Mouse (Mus musculus) mature B cell (primary cell): ENCODE data around the gene Ripor2.

Experiments used
- in situ Hi-C: fragments of 300-500 bp; cut with MboI; formaldehyde crosslinking; loops from 2 replicates; pipeline ENCODE4 v1.14.3; 2019

The Ripor2 gene

DNA sequence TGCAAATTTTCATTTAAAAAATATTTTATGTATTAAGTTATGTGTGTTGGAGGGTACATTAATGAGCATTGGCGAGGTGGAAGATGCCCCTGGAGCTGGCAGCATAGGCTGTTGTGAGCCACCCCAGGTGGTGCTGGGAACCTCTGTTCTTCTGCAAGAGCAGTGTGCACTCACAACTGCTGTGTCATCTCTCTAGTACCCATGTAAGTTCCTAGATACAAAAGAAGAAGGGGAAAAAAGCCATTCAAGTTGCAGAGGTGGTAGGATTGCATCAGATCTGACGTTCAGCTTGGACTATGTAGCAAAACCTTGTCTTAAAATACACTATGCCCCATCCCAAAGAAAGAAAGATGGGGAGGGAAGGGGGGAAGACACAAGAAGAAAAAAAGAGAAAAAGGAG, 65.5 kb downstream of the Ripor2 start:
- in situ Hi-C loops = no loop called here

DNA sequence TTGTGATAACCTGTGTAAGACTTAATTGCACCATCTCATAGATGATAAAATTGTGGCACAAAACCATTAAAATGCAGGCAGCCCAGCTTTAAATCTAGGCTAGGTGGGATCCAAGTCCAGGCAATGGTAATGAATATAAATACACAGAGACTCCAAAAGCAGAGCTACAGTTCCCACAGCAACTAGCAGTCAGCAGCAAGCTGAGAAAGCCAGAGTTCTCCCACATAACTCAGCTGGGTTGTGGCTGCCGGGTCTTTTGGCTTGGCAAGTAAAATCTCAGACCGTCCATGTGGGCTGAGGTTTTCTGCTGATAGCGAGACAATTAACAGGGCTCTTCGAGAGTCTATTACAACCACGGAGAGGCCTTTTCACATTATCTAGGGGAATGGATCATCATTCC, 66.0 kb downstream of the Ripor2 start:
- in situ Hi-C loops = no loop called here

DNA sequence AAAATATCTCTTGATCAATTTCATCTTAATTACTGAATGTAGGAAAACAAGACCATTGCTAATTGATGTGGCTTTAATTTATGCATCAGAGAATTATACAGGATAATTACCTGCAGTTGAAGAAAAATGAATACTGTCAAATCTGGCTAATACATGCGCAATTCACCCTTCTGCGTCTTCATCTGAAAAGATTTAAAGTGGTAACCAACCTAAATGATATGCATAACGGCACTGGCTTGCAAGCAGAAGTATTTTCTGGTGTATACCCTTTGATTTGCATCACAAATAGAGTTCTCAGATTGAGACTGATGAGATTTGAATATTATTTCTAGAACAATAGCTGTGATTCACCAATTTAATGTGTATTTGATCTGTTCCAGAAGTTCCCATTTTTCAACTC, 66.7 kb downstream of the Ripor2 start:
- in situ Hi-C loops = no loop called here

DNA sequence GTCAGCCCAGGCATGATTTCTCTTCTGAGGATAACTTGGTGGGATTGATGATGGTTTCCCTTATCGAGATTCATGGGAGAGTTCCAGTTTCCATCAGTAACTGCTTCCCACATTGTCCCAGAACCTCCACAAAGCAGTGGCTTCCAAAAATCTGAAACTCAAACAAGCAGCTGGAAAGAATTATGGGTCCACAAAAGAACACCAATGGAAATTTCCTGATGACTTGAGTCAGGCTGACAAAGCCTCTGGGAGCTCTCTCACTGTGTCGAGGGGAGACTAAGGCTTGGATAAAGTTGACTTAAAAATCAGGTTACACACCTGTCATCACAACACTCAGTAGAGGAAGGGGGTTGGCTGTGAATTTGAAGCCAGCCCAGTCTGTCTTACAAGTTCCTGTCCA, 67.1 kb downstream of the Ripor2 start:
- in situ Hi-C loops = no loop called here

DNA sequence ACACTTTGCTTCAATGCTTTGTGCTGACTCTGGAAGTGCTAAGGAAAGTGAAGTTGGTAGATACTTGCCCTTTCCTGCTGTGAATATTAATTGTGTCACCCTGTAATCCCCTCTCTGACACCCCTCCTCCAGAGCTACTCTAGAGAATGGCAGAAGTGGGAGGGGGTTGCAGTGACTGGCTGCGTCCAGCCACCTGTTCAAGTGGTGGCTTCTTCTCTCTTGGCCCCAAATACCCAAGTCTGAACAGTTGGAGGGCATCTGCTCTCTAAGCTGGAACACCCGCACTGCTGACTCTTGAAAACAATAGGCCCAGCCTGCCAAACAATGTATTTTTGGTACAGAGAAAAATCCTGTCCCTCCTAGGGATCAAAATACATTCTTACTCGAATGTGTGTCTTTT, 69.0 kb downstream of the Ripor2 start:
- in situ Hi-C loops = no loop called here

DNA sequence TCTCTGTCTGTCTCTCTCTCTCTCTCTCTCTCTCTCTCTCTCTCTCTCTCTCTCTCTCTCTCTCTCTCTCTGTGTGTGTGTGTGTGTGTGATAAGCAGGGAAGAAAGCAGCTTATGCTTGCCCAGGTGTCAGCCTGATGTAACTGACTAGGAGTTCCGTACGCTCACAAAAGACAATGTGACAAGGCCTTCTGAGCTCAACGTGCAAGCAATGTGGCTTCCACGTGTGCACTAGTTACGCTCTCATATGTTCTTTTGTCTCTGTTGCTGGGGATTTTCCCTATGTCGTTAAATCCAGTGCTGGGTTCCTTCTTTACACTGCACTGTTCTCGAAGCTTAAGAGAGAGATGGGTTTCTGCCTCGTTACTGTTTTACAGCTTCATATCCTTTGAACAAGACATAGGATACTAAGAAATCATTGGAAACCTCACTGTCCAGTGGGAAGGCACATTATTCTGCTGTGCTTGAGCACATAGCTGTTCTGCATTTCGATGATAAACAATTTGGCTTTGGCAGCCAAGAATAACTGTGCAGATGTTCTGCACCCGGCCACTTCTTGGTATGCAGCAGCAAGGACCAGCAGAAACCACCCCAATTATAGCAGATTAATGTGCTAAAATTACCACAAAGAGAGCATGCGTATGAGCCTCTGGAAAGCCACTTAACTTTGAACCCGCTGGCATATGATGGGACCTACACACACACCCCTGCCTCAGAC, 73.1 kb downstream of the Ripor2 start:
- in situ Hi-C loops = no loop called here

DNA sequence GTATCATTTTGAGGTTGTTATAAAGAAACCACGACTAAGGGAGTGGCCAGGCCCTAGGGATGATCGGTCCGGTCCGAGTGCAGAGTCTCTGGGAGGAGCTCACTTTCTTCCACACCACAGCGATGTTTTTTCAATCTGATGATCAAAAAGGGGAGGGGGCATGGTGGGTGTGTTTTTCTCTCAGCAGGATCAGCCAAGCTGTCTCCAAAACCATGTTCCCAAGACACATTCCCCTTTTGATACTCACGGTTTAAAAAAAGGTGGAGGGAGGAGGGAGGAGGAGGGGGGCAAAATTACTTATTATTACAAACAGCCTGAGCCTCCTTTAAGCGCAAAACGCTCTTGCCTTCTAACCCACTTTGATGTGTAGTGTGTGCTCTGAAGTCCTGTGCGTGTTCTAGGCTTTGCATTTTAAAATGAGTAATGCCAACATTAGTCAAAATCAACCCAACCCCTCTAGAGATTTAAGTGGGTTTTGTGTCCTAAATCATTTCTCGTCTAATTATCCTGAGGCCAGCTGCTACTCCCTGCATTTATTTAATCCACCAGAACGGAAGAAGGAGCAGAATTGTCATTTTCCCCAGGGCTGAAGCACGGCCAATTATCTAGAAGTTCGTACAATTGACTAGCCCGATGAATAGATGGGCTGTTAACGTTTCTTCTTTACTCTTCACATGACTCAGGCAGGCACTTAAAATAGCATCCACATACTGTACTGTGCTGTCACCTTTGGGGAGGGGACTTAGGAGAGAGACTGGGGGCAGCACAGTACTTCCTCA, 74.9 kb downstream of the Ripor2 start:
- in situ Hi-C loops = no loop called here

DNA sequence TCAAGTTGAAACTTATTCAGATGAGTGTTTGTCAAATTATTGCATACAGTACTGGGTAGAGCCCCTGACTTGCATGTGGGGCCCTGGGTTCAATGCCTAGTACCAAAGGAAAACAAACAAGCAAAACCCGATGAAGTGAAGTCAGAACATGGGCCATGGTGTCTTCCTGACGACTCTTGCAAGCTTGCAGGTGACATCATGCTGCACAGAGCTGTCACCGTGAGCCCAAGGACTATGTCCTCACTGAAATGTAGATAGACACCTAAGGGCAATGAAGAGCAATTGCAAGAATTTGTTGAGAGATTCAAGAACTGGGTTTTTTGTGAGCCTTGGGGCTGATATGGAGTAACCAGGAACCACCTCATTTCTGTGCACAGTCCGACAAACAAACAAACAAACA, 84.8 kb downstream of the Ripor2 start:
- in situ Hi-C loops = no loop called here

DNA sequence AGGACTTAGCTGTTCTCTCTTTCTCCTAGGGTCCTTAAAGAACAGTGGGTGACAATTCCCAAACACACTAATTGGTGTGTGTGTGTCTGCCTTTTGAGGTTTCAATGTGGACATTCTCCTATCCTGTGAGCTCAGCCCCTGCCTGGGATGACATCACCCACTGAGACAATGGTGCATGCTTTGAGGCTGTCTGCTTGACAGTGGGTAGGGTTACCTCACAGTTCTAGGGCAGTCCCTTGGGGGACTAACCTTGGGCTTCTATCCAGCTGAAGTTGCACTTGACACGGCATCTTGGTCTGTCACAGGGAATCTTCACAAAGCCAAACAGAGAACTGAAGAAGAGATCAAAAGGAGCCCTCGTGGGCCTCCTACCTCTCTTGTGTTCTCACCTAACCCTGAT, 86.6 kb downstream of the Ripor2 start:
- in situ Hi-C loops = no loop called here

DNA sequence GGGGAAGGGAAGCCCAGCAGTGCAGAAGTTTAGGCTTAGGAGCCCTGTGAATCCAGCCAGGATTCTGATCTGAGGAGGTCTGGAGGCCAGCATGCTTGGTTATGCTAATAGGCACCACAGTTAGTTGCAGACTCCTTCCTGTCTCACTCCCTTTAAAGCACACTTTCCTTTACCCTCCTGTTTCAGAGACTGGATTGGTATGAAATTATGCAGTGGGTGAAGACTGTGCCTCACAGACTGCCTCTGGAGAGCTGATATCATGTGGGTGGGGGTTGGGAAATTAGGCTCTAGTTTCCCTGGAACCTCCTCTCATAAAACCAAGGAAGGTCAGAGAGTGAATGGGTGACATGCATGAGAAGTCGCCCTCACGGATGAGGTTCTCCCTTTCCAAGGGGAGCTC, 88.7 kb downstream of the Ripor2 start:
- in situ Hi-C loops = no loop called here

DNA sequence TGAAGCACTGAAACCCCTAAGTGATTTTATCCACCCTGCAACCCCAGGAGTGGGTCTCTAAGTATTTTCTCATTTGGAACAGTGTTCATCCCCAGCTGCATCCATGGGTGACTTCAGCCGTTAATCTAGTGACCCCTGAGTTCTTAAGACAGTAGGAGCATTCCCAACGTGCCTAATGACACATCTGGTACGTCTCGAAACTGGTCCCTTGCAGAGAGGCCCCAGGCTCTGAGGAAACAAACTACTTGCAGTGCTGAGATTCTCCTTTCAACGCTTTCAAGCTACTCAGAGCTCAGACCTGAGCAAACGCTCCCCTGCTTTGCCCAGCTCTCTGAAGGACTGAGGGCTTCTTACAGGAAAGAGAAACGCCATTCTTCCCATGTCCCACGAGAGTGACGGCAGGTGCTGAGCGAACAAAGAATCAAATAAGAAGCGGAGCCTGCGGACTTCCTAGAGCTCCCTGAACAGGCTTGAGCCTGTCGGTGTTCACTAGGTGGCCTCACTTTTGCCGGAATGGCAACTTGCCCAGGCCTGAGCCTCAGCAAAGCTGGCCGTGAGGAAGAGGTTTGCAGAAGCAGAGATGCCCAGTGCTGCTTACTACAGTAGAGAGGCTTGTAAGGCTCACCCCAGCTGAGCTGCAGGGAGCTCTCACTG, 97.2 kb downstream of the Ripor2 start:
- in situ Hi-C loops = no loop called here

DNA sequence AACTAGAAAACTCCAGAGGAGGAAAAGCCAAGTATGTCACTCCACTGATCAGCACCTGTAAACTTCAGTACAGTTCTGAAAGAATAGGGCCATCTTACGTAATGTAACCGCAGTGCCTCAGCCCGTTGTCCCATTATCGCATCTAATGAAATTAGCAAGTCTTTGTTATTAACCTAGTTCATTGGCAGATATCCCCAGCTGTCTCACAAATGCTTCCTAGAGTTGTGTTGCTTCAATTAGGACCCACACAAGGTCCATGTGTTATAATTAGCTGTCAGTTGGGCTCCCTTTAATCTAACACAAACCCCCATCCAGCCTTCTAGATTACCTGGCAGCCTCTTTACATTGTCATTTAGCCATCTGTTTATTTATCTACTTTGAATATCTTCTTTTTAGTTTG, 99.0 kb downstream of the Ripor2 start:
- in situ Hi-C loops = no loop called here

DNA sequence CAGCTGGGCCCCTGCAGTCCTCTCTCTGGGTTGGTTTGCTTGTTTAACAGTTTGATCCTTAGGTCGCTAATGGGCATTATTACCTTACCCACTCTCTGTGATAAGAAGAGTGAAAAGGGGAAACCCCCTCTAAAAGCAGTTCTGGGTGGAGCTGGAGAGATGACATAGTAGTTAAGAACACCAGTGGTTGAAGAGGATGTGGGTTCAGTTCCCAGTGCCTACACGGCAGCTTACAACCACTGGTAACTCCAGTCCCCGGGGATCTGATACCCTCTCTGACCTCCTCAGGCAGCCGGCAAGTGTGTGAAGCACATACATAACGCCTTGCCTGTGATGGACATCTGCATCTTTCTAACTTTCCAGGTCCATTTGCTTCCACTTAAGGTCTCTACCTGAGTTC, 100.4 kb downstream of the Ripor2 start:
- in situ Hi-C loops = no loop called here

DNA sequence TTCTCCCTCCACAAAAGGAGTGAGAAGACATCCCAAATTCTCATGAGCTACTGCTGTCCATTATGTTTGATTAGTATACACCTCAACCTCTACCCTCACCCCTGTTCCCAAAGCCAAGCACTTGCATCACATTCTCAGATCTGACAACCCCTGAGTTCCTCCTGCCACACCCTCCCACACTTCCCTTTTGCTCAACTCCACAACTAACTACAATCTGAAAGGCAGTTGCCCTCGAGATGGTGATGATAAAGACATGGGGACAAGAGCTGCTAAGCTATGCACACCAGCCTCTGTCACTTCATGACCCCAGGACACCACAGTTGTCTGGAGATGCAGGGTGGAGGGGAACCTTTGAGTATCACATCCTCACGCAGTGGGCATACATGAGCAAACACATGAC, 102.5 kb downstream of the Ripor2 start:
- in situ Hi-C loops = no loop called here

DNA sequence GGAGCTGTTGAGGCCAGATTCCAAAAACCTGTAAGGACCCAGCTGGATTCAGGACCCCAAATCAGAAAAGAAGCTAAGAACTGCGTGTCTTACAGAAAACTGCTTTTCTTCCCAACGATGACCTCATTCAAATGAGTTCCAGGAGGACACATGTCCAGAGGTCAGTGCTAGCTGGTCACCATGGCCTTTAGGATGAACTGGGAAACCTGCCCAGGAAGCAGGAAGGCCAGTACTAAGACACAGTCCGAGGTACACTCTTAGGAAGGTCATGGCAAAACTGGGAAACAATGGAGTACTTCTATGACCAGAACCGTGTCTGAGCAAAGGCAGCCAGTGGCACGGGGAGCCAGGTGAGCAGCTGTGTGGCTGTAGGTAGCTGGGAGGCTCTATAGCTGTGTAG, 103.9 kb downstream of the Ripor2 start:
- in situ Hi-C loops = no loop called here

DNA sequence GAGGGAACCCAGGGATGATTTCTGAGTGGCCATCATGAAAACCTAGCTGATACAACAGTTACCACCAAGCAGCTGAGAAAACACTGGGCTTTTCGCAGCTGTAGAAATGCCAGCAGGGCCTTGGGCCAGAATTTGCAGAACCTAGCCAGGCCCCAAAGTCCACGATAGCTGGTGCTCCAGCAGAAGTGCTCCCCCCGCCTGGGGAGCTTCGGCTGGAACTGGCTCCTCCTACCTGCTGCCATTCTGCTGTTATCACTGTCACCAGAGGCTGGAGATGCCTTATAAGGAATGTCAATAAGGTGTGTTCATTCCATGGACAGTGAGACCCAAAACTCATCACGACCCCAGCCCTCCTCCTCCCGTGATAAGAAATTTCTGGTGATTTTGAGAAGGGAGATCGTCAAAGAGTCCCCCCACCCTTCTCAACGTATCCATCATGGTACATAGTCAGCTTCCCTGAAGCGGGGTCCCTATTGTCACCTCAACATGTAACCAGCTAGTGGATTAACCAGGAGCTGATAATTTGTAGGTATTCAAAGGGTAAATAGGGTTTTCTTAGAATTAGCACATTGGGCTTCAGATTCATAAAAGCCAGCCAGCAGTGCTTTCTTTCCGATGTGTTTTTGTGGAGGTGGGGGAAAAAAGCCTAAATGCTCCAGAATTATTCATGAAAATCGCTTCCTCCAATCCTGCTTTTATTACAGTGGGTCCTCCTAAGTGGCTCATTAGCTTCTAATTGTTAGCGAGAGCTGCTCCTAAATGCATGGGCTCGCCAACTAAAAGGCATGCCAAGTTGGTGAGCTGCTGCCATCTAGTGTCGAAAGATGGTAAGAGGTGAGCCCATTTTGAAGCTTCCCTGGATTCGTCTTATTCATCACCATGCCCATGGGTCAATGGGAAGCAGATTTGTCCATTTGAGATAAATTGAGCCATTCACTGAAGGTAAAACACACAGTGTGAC, 105.0 kb downstream of the Ripor2 start:
- in situ Hi-C loops = no loop called here

DNA sequence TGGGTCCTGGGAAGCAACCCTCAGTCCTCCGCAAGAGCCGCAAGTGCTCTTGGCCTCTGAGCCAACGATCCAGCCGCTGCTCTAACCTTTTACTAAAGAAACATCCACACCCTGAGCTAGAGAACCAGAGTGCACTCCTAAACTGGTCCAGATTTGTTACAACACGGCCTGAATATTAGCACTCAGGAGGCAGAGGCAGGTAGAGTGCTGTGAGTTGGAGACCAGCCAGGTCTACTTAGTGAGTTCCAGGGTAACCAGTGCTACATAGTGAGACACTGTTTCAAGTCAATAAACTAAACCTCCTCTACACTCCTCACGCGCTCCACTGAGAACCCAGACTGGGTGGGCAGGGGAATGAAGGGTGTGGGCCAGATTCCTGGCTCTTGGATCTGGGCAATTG, 111.3 kb downstream of the Ripor2 start:
- in situ Hi-C loops = no loop called here

DNA sequence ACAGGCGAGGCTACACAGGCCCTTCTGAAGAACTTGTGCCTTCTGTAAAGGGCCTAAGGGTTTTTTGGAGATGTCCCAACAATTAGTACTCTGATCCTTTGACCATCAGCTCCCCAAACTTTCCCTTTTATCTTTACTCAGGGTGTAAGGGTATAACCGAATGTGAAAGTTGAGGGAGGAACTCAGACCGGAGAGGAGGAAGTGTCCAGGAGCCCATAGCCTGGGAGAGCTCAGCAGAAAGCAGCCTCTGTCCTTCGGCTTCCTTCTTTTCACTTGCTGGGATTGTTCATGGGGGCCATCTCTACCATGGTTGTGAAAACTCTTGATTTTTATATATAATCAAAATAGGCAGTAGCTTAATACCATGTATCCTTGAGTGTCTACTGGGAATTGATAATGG, 116.8 kb downstream of the Ripor2 start:
- in situ Hi-C loops = no loop called here

DNA sequence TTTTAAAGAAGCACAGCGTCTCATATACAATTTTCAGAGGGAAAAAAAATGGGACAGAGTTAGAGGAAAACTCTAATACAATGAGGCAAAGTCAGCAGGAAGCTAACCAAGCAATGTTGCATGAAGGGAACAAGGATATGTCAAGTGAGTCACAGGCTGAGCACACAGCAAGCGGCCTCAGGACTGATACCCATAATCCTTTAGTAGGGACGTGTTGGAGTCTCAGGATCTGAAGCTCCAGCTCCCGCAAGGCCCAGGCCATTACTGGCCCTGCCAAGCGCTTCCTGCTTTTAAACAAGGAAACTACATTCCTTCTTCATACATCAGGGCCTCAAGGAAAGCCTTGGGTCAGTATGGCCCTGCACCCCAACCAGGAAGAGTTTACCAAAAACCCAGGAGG, 120.1 kb downstream of the Ripor2 start:
- in situ Hi-C loops = no loop called here

DNA sequence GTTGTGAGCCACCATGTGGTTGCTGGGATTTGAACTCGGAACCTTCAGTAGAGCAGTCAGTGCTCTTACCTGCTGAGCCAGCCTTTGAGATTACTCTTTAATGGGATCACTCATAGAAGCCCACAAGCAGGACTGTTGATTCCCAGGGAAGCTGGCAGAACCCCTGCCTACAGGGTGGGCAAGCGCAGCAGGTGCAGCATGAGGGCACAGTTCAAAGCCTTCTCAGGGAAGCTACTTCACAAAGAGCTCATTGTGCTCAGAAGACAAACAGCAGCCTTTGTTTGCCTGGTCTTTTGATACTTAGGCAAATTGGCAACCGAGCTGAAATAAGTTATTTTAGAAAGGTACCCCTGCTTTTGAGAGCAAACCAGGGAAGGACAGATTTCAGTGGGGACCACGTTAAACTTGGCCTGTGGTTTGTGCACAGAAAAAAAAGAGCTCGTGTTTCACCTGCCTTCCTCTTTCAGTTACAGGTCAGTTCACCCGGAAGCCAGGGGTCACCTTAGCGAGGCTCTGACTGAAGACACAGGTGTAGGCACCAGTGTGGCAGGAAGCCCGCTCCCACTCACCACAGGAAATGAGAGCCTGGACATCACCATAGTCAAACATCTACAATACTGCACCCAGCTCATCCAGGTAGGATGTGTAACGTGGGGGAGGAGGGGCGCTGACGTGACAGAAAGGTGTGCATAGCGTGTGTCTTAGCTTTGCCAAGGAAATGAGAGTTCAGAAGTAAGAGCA, 127.8 kb downstream of the Ripor2 start:
- in situ Hi-C loops = no loop called here

DNA sequence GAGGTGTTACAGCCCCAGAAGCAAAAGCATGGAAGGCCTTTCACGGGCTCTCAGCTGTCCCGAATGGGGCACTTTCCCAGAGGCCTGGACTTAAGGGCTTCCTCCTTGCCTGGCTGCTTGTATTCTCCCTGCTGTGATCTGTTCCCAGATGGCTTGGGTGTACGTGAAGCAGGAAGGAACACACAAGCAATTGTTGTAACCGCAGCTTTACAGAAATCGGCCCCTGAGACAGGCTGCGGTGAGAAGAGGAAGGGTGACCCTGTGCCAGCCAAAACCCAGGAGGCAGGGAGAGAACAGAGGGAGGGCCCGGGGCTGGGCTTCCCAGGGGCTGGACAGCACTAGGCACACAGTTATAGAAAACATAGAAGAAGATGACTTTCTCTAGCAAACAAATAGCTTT, 129.0 kb downstream of the Ripor2 start:
- in situ Hi-C loops = no loop called here
